Mouse (Mus musculus): Measurements from ENCODE around the gene Ganab.

The Ganab gene

GRCm38 (mm10) chr19:8888511-8889385 lies 9.1 kb upstream of the Ganab start, which contains the start of the genes 1810009A15Rik and Gm49416:
TSS of gene 1810009A15Rik (plus strand) at chr19:8888853.
TSS of gene Gm49416 (plus strand) at chr19:8888926.
- in situ Hi-C loops (cut with MboI, MseI), result no loop called here

GRCm38 (mm10) chr19:8892829-8893766 lies 4.8 kb upstream of the Ganab start, which contains the start of gene Ints5:
TSS of gene Ints5 (plus strand) at chr19:8893005.
- in situ Hi-C loops (cut with MboI, MseI), result no loop called here

- in situ Hi-C loops (cut with MboI, MseI), result loop anchor here (5.0 kb wide), 1 partner anchor 47 kb away; the partner anchor contains the start of gene Mta2
These were observed 2.4 kb upstream of the Ganab start for GRCm38 (mm10) chr19:8895397-8895960.

GRCm38 (mm10) chr19:8896231-8896630 lies 1.6 kb upstream of the Ganab start:
- in situ Hi-C loops (cut with MboI, MseI), result loop anchor here (5.0 kb wide), 1 partner anchor 46 kb away; the partner anchor contains the start of gene Mta2

- in situ Hi-C loops (cut with MboI, MseI), result loop anchor here (5.0 kb wide), 1 partner anchor 45 kb away; the partner anchor contains the start of gene Mta2
These were observed 533 bp upstream of the Ganab start for GRCm38 (mm10) chr19:8897211-8897864.

- in situ Hi-C loops (cut with MboI, MseI), result loop anchor here (5.0 kb wide), 1 partner anchor 44 kb away; the partner anchor contains the start of gene Mta2
These were observed 705 bp downstream of the Ganab start for GRCm38 (mm10) chr19:8898576-8898975.

GRCm38 (mm10) chr19:8899079-8899478 lies 1.2 kb downstream of the Ganab start:
- in situ Hi-C loops (cut with MboI, MseI), result loop anchor here (5.0 kb wide), 1 partner anchor 43 kb away; the partner anchor contains the start of gene Mta2

GRCm38 (mm10) chr19:8903412-8903811 lies 5.5 kb downstream of the Ganab start:
- in situ Hi-C loops (cut with MboI, MseI), result loop anchor here (10.0 kb wide), 1 partner anchor 79 kb away; the partner anchor contains the start of genes AC129217.1 and Hnrnpul2

- in situ Hi-C loops (cut with MboI, MseI), result loop anchor here (10.0 kb wide), 1 partner anchor 84 kb away; the partner anchor contains the start of genes AC129217.1 and Hnrnpul2
These were observed 10.7 kb downstream of the Ganab start for GRCm38 (mm10) chr19:8908531-8908930.

- in situ Hi-C loops (cut with MboI, MseI), result loop anchor here (5.0 kb wide), 1 partner anchor 50 kb away; no protein-coding TSS in a partner anchor
These were observed 13.9 kb downstream of the Ganab start for GRCm38 (mm10) chr19:8911810-8912209.

GRCm38 (mm10) chr19:8914212-8914611 lies 16.3 kb downstream of the Ganab start:
- in situ Hi-C loops (cut with MboI, MseI), result loop anchor here (5.0 kb wide), 1 partner anchor 48 kb away; no protein-coding TSS in a partner anchor

- in situ Hi-C loops (cut with MboI, MseI), result no loop called here
These were observed 21.1 kb downstream of the Ganab start for GRCm38 (mm10) chr19:8919000-8919399.

- in situ Hi-C loops (cut with MboI, MseI), result no loop called here
These were observed 21.8 kb downstream of the Ganab start for GRCm38 (mm10) chr19:8919684-8920072.

- in situ Hi-C loops (cut with MboI, MseI), result no loop called here
These were observed 22.3 kb downstream of the Ganab start, which contains the start of gene B3gat3 for GRCm38 (mm10) chr19:8920073-8920736. TSS of gene B3gat3 (plus strand) at chr19:8920374.

- in situ Hi-C loops (cut with MboI, MseI), result no loop called here
These were observed 23.0 kb downstream of the Ganab start for GRCm38 (mm10) chr19:8920836-8921291.

GRCm38 (mm10) chr19:8921741-8922140 lies 23.9 kb downstream of the Ganab start:
- in situ Hi-C loops (cut with MboI, MseI), result no loop called here

GRCm38 (mm10) chr19:8926766-8927165 lies 28.9 kb downstream of the Ganab start:
- in situ Hi-C loops (cut with MboI, MseI), result no loop called here

GRCm38 (mm10) chr19:8927891-8928525 lies 30.1 kb downstream of the Ganab start:
- in situ Hi-C loops (cut with MboI, MseI), result no loop called here

GRCm38 (mm10) chr19:8928689-8929223 lies 30.9 kb downstream of the Ganab start:
- in situ Hi-C loops (cut with MboI, MseI), result no loop called here

Measured in T-helper 2 cell (primary cell).